Mouse (Mus musculus) forebrain, embryonic 13.5 days (tissue): ENCODE measurements around the gene Babam2. TPM values are rescaled to one million over a fixed set of nuclear protein-coding genes. Genes with fewer than 3 reads are reported as not detected.

Source experiments
- ATAC-seq: fragments of 200-750 bp; cut with Nextera tagmentation; 2 replicates; pipeline ENCODE4 v1.8.0; 2017
- H3K27ac ChIP-seq: fragments of 300-500 bp; sonication (generic); 2 replicates; pipeline ENCODE4 v1.5.1; 2015; ENCODE audit warnings: inconsistent platforms, mild to moderate bottlenecking, moderate library complexity
- H3K27me3 ChIP-seq: fragments of 300-500 bp; sonication (generic); 2 replicates; pipeline ENCODE4 v1.6.1; 2015; ENCODE audit warnings: mild to moderate bottlenecking, inconsistent platforms
- H3K36me3 ChIP-seq: fragments of 300-500 bp; sonication (generic); 2 replicates; pipeline ENCODE4 v1.6.1; 2015; ENCODE audit warnings: mild to moderate bottlenecking, inconsistent platforms; ENCODE audit not compliant: poor library complexity, severe bottlenecking
- H3K4me1 ChIP-seq: fragments of 300-500 bp; sonication (generic); 2 replicates; pipeline ENCODE4 v1.6.1; 2015; ENCODE audit warnings: inconsistent platforms
- H3K4me2 ChIP-seq: fragments of 300-500 bp; sonication (generic); 2 replicates; pipeline ENCODE4 v1.6.1; 2015; ENCODE audit warnings: inconsistent platforms, mild to moderate bottlenecking, moderate library complexity
- H3K4me3 ChIP-seq: fragments of 300-500 bp; sonication (generic); 2 replicates; pipeline ENCODE4 v1.5.1; 2015; ENCODE audit warnings: mild to moderate bottlenecking, inconsistent platforms
- H3K9ac ChIP-seq: fragments of 300-500 bp; sonication (generic); 2 replicates; pipeline ENCODE4 v1.6.1; 2015; ENCODE audit warnings: mild to moderate bottlenecking, inconsistent platforms
- H3K9me3 ChIP-seq: fragments of 300-500 bp; sonication (generic); replicated peaks from 2 replicates; pipeline ENCODE4 v1.6.1; 2016; ENCODE audit warnings: inconsistent platforms
- WGBS: fragments of 180-500 bp; shearing (Covaris S2); methylation state at CpG from one replicate; pipeline ENCODE4 v1.1.7; 2015; 5-methylcytosine and 5-hydroxymethylcytosine counted together
- polyA plus RNA-seq: library from polyadenylated mRNA; unstranded; fragments of >200 nt; fragmentation: Nextera tagmentation; extraction: Ambion mirVana; gene quantifications from 2 replicates; pipeline ENCODE4 v1.2.1, GENCODE M21; 2015

Babam2 gene
- polyA plus RNA-seq, 1 experiment from 2014 or later, result 54.6 TPM

DNA sequence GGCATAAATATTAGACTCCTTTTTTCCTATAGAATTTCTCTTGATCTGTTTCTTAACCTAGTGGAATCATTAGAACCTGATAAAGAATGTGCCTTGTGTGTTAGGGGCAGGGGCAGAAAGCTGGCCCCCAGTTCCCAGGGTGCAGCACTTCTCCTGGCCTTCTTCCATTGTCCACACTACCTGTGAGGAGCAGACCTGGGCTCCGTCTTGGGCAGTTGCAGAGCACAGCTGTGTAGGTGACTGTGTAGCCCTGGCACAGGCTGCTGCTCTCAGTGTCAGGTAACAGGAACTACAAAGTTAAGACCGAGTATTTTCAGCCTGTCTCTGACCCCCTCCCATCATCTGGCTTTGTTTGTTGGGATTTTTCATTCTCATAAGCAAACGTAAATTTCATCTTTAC lies 302.6 kb downstream of the Babam2 start:
- 72% methylated on average over 3 of the region's 3 CpGs for WGBS
- Histone ChIP-seq H3K9ac (no peak overlapping the region), H3K9me3 (no peaks in the 10 kb centered on the region), H3K27ac (no peak overlapping the region), H3K4me2 (no peak overlapping the region), H3K4me1 (no peaks in the 10 kb centered on the region), H3K36me3 (no peaks in the 10 kb centered on the region), H3K27me3 (no peaks in the 10 kb centered on the region), H3K4me3 (no peak overlapping the region)
- ATAC-seq, result no peak

DNA sequence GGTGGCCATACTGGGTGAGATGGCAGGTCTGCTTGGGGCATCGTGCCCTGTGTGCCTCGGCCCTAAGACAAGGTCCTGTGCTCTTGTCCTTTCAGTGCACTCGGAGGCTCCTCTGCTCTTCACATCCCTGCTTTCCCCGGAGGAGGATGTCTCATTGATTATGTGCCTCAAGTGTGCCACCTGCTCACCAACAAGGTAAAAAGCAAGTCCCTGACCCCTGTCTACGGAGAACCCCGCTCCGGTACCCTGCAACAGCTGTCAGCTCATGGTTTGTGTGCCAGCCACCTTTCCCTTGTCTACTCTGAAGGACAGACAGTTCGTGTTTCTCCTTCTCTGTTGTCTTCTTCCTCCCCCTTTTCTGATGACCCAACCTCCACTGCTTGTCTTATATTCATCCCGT lies 303.8 kb downstream of the Babam2 start:
- Histone ChIP-seq H3K9me3 (no peaks in the 10 kb centered on the region), H3K4me3 (no peak overlapping the region), H3K9ac (no peak overlapping the region), H3K4me2 (no peak overlapping the region), H3K27ac (no peak overlapping the region), H3K27me3 (no peaks in the 10 kb centered on the region), H3K36me3 (no peaks in the 10 kb centered on the region), H3K4me1 (no peaks in the 10 kb centered on the region)
- 89% methylated on average over 9 of the region's 9 CpGs for WGBS
- no peak for ATAC-seq

DNA sequence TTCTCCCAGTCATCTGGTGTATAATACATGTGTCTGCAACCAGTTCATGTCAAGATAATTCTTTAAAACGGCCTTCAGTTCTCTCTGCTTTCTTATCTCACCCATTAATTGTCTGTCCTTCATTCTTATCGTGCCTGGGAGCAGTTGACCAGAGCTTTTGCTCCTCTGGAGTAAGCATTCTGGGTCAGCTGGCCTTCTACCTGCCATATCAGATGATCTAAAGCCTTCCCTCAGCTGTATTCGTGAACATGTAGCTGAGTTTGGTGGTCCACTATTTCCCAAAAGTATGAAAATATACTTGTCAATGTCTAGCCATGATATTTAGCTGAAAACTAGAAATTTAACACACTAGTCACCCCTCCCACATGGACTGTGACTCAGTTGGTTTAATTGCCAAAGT lies 304.3 kb downstream of the Babam2 start:
- WGBS, result 71% methylated on average over 3 of the region's 3 CpGs
- no peaks in the 10 kb centered on the region for H3K9me3 ChIP-seq

DNA sequence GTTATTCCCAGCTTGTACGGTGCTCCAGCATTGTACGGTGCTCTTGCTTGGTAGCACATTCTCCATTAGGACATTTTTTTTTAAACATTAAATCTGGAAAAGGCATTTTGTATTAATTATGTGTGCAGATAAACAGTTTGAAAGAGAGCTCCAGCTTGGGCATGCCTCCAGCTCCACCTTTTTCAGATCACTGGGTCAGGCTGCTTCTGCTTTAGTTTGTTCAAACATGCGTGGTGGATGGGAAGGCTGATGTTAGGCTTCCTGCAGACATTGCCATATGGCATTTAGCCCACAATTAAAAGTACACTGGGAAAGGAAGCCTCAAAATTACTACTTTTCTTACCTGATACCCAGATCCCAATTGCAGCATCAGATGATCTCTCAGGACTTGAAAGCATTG lies 310.9 kb downstream of the Babam2 start:
- H3K27ac ChIP-seq, result no peak overlapping the region
- H3K4me1 ChIP-seq, result no peaks in the 10 kb centered on the region
- no peak overlapping the region for H3K9ac ChIP-seq
- H3K9me3 ChIP-seq, result no peaks in the 10 kb centered on the region
- no peaks in the 10 kb centered on the region for H3K36me3 ChIP-seq
- no peak overlapping the region for H3K4me2 ChIP-seq
- WGBS, result 78% methylated on average over 3 of the region's 3 CpGs
- H3K4me3 ChIP-seq, result no peak overlapping the region
- no peaks in the 10 kb centered on the region for H3K27me3 ChIP-seq
- no peak for ATAC-seq

More for the DNA sequence above, 304.3 kb downstream of the Babam2 start:
- Histone ChIP-seq H3K27me3 (no peaks in the 10 kb centered on the region), H3K4me1 (no peaks in the 10 kb centered on the region), H3K9ac (no peak overlapping the region), H3K36me3 (no peaks in the 10 kb centered on the region), H3K4me3 (no peak overlapping the region), H3K27ac (no peak overlapping the region), H3K4me2 (no peak overlapping the region)
- no peak for ATAC-seq

DNA sequence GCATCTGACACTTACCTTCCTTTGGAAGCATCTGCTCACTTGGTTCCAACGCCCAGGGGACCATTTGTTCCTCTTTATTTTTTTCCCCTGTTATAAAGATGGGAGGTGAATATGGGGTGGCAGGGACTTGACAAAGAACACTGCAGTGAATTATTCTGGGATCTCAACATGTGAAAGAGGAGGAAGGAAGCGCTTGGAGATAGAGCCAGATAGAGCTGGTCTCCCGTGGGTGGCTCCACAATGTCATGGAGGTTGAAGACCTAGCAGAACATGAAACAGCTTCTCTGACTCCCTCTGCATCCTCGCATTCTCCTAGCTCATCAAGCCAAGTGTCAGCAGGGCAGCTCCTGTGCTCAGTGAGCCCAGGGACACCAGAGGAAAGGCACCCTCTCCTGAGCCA lies 312.6 kb downstream of the Babam2 start:
- Histone ChIP-seq H3K4me2 (no peak overlapping the region), H3K9me3 (no peaks in the 10 kb centered on the region), H3K27me3 (no peaks in the 10 kb centered on the region), H3K9ac (no peak overlapping the region), H3K36me3 (no peaks in the 10 kb centered on the region), H3K4me1 (no peaks in the 10 kb centered on the region), H3K27ac (no peak overlapping the region), H3K4me3 (no peak overlapping the region)
- 90% methylated on average over 4 of the region's 4 CpGs for WGBS
- ATAC-seq, result no peak

DNA sequence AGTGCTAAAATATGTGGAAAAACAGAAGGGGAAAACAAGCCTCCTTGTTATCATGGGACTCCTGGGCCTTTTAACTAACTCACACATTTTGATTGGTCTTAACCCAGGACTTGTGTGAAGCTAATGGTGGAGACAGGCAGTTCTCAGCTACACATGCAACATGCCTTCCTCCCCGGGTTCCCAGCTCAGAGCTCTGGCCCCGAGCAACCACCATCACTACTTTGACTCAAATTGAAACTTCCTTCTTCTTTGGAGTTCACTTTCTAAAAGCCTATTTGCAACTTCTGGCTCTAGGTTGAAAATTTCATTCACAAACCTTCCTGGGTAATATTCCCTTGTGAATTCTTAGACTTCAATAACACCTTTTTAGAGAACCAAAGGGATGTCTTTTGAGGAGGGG lies 315.6 kb downstream of the Babam2 start:
- Histone ChIP-seq H3K9ac (no peak overlapping the region), H3K27me3 (no peaks in the 10 kb centered on the region), H3K36me3 (no peaks in the 10 kb centered on the region), H3K4me1 (no peaks in the 10 kb centered on the region), H3K9me3 (no peaks in the 10 kb centered on the region), H3K27ac (no peak overlapping the region), H3K4me3 (no peak overlapping the region), H3K4me2 (no peak overlapping the region)
- ATAC-seq, result no peak
- WGBS, result 92% methylated on average over 2 of the region's 2 CpGs

DNA sequence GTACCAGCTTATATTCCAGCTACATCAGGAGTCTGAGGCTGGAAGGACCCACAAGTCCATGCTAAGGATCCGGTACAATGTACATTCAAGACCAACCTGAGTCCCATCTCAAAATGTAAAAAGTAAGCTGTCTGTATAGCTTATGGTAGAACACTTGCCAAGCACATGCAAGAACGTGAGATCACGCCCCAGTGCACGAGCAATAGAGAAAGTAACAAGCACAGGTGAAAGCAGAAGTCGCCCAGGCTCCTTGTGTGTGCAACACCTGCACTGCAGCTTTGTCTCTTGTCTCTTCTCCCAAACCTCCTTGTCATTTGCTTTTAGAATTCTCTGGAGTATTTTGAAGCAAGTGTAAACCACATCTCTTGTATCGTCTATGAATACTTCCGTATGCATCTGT lies 317.3 kb downstream of the Babam2 start:
- ATAC-seq, result no peak
- 91% methylated on average over 7 of the region's 7 CpGs for WGBS
- no peak overlapping the region for H3K4me3 ChIP-seq

DNA sequence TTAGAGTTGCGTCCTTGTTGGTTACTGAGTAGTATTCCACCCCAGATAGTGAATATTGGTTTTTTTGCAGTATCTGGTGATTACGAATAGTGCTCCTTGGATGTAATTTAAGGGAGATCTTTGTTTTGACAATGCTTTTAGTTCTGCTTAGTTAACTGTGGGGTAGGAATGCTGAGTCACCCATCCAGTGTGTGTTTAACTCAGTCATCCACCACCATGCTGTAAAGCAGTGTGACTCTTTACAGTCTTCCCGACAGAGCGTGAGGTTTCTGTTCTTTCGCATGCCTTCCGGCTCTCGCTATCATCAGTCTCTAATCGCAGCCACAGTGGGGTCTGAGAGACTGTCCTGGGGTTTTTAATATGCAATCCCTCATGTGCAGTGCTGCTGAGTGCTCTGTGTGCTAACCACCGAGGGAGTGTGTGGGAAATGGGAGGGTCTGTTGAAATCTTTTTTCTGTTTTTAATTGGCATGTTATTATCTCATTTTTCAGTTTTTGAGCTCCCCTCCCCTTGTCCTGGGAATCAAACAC lies 318.5 kb downstream of the Babam2 start:
- no peak for ATAC-seq
- WGBS, result 82% methylated on average over 9 of the region's 9 CpGs
- no peaks in the 10 kb centered on the region for H3K4me1 ChIP-seq

More for the DNA sequence above, 317.3 kb downstream of the Babam2 start:
- H3K9me3 ChIP-seq, result no peaks in the 10 kb centered on the region
- H3K9ac ChIP-seq, result no peak overlapping the region
- H3K27ac ChIP-seq, result no peak overlapping the region
- H3K36me3 ChIP-seq, result no peaks in the 10 kb centered on the region
- H3K4me2 ChIP-seq, result no peak overlapping the region
- H3K27me3 ChIP-seq, result no peaks in the 10 kb centered on the region
- H3K4me1 ChIP-seq, result no peaks in the 10 kb centered on the region

DNA sequence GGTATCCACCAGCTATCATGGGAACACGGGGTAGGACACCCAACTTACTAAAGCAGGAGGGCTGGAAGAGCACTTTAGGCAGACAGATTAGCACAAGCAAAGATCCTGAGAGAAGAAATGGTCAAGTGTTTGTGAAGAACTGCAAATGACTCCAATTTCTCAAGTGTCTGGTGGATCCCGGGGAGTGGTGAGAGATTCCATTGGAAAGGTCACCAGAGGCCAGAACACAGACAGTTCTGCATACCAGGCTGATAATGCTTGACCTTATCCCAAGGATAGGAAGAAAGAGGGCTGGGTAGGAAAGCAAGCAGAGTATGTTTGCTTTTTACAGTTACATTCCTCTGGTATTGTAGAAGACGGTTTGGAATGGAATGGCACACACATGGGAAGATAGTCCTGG lies 320.2 kb downstream of the Babam2 start:
- Histone ChIP-seq H3K4me3 (no peak overlapping the region), H3K9me3 (no peaks in the 10 kb centered on the region), H3K4me1 (no peaks in the 10 kb centered on the region), H3K27me3 (no peaks in the 10 kb centered on the region), H3K4me2 (no peak overlapping the region), H3K9ac (no peak overlapping the region), H3K36me3 (no peaks in the 10 kb centered on the region), H3K27ac (no peak overlapping the region)
- WGBS, result 86% methylated on average over 3 of the region's 3 CpGs
- no peak for ATAC-seq

More for the DNA sequence above, 318.5 kb downstream of the Babam2 start:
- no peaks in the 10 kb centered on the region for H3K9me3 ChIP-seq
- H3K27ac ChIP-seq, result no peak overlapping the region
- no peak overlapping the region for H3K4me3 ChIP-seq
- no peaks in the 10 kb centered on the region for H3K36me3 ChIP-seq
- H3K9ac ChIP-seq, result no peak overlapping the region
- H3K27me3 ChIP-seq, result no peaks in the 10 kb centered on the region
- H3K4me2 ChIP-seq, result no peak overlapping the region

DNA sequence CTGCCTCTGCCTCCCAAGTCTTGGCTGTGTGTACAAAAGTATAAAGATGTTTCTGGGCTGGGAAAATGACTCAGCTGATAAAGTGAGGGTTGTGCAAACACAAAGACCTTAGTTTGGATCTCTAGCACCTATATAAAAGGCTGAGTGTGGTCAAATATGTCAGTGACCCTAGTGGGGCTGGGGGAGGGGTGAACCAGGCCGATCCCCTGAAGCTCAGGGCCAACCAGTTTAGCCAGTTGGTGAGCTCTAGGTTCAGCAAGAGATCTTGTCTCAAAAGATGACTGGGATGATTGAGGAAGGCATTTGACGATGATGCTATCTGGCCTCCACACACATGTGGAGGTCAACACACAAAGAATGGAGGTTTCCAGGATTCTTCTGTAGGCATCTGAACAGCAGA lies 320.8 kb downstream of the Babam2 start:
- ATAC-seq, result no peak
- Histone ChIP-seq H3K4me1 (no peaks in the 10 kb centered on the region), H3K4me2 (no peak overlapping the region), H3K4me3 (no peak overlapping the region), H3K27me3 (no peaks in the 10 kb centered on the region), H3K9ac (no peak overlapping the region), H3K36me3 (no peaks in the 10 kb centered on the region), H3K27ac (no peak overlapping the region), H3K9me3 (no peaks in the 10 kb centered on the region)
- WGBS, result 88% methylated on average over 2 of the region's 2 CpGs

DNA sequence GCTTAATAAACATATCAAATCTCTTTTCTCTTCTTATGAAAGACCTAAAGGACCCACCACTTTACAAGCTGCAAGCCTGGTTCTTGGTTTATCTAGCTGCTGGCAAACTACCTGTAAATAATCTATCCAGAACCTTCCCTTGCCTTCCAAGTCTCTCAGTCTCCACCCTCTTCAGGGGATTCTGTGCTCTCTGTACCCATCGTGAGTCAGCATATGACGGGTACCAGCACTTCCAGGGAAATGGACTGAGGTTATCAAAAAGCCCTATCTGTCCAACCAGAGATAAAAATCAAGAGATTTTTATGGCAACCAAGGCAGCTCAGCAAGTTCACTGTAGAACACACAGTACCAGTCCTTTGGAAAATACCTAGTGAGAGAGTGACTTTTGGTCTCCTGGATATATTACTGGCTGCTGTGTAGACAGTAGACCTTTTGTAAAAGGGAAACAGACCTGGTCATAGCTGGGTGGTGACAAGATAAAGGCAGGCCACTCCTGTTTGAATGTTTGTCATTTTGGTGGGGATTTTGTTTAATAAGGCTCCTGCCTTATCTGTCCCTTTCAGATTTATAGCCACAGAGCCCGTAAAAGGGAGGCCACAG lies 332.4 kb downstream of the Babam2 start:
- H3K9me3 ChIP-seq, result no peaks in the 10 kb centered on the region
- no peak overlapping the region for H3K4me2 ChIP-seq
- no peak overlapping the region for H3K9ac ChIP-seq
- no peak overlapping the region for H3K4me3 ChIP-seq
- no peaks in the 10 kb centered on the region for H3K27me3 ChIP-seq
- 92% methylated on average over 3 of the region's 3 CpGs for WGBS
- peaks cover 5% of the 10 kb centered on the region; the same call in 1 of the 2 replicates for H3K4me1 ChIP-seq
- H3K27ac ChIP-seq, result no peak overlapping the region
- no peak for ATAC-seq
- H3K36me3 ChIP-seq, result no peaks in the 10 kb centered on the region

DNA sequence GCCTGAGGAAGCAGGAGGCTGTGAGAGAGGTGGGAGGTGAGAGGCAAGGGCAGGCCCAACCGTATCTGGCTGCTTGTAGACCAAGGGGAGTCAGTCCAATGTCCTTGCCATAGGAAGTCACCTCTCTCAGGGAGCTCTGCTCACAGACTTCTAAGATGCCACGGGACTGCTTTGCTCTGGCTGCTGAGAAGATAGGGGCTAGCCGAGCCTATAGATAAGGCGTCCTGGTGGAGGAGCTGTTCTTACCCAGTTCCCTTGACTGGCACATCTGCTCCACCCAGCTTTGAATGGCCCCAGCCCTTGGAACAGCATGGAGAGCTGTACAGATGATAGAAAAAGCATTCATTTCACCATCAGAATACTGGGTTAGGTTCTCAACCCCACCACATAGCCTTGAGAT lies 335.7 kb downstream of the Babam2 start:
- Histone ChIP-seq H3K36me3 (no peaks in the 10 kb centered on the region), H3K27me3 (no peaks in the 10 kb centered on the region), H3K27ac (no peak overlapping the region), H3K4me2 (no peak overlapping the region), H3K4me3 (no peak overlapping the region), H3K4me1 (peaks cover 5% of the 10 kb centered on the region; the same call in 1 of the 2 replicates), H3K9ac (no peak overlapping the region), H3K9me3 (no peaks in the 10 kb centered on the region)
- no peak for ATAC-seq
- 68% methylated on average over 4 of the region's 4 CpGs for WGBS

DNA sequence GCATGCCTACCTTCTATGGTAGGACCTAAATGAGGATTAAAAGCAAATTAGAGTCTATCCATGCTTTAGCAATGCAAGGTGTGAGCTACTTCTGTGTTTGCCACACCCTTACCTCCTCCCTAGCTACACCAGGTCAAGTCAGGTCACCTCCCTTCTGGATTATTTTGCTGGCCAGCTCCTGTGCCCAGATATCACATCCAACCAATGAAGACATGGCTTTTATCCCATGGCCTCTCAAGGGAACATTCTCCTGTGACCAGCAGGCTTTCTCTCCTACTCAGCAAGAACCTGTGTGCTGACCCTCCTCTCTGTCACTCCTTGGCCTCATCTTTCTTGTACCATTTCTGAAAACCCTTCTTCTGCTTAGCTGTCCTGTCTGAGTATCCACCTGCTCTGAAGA lies 336.1 kb downstream of the Babam2 start:
- H3K9me3 ChIP-seq, result no peaks in the 10 kb centered on the region
- H3K4me2 ChIP-seq, result no peak overlapping the region
- no peaks in the 10 kb centered on the region for H3K27me3 ChIP-seq
- H3K4me3 ChIP-seq, result no peak overlapping the region
- no peaks in the 10 kb centered on the region for H3K36me3 ChIP-seq
- peaks cover 5% of the 10 kb centered on the region; the same call in 1 of the 2 replicates for H3K4me1 ChIP-seq
- H3K27ac ChIP-seq, result no peak overlapping the region
- no peak overlapping the region for H3K9ac ChIP-seq
- no peak for ATAC-seq
